Mouse (Mus musculus): ENCODE measurements around the gene Ramp2.

DNA sequence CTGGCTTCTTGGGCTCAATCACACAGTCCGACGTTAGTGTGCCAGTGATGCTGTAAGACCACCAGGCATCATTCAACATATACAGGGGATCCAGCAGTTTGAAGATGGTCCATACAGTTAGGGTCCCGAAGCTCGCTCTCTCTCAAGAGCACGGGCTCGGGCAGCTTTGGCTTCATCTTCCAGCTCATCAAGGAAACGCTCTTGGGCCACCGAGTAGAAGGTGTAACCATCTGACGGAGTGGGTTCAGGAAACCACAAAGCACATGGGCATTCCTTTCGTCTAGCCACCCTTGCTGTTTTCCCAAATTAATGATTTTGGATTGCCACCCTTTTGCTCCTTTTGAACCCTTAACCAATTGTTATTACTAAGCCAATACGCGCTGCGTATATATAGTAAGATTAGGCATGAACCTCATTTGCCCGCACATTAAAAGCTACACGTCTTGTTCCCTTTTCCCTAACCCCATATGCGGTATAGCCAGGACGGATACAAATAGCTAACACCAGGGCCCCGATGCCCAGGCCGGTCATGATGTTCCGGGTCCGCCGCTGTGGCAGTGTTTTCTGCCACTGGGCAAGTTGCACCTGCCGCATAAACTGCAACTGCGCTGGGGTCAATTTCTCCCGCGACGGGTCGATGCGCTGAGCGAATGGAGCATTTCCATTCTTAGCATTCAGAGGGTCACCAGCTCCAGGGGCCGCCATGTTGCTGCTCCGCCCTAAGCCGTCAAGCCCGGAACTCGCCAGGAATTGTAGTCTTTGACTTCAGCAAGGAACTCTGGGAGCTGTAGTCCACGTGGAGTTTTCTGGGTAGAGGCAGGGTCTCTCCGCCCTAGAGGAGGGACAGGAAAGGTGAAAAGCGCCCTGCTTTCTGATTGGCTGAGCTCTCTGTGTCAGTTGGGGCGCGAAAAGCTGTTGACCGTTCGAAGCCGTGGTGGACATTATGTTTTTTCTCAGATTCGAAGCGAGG, 32.7 kb downstream of the Ramp2 start, which contains the start of the genes Cntd1 and Coa3:
- TF ChIP-seq CTCF (IDR thresholded peaks at IDR 0.05; ENCODE audit: borderline replicate concordance, control insufficient read depth, extremely low read depth, insufficient read depth, low read length, poor library complexity) (peak; percentile 38; the same call in 1 of the 2 replicates), POLR2A (IDR thresholded peaks at IDR 0.05; ENCODE audit: control insufficient read depth, extremely low read depth, insufficient read depth, low read length, poor library complexity) (peak; percentile 44; the same call in 1 of the 2 replicates)

Measured in thymus, adult 2 months (tissue).